Mouse (Mus musculus): ENCODE data around the gene Atp1b1.

GRCm38 (mm10) chr1:164446535-164446934, 11.6 kb downstream of the Atp1b1 start:
- no peak for TF ChIP-seq CTCF (IDR thresholded peaks at IDR 0.05; ENCODE audit: low read depth)
- TF ChIP-seq EP300 (IDR thresholded peaks at IDR 0.05; ENCODE audit: low read depth): no peak
